Mouse (Mus musculus) cerebellum, postnatal 4 days (tissue): ENCODE measurements at regions not wholly inside any gene's neighbourhood (a gene's known extent, or its start where the extent isn't known, plus 50 kb on each side); places are given as distances from the start of the nearest gene placed in this dataset.

Source experiments
- DNase-seq, 2 experiments: peaks; one replicate each; pipeline ENCODE4 v3.0.0; 2022; ENCODE audit warnings: low spot score in 2 of 2, mixed read lengths in 1 of 2

DNA sequence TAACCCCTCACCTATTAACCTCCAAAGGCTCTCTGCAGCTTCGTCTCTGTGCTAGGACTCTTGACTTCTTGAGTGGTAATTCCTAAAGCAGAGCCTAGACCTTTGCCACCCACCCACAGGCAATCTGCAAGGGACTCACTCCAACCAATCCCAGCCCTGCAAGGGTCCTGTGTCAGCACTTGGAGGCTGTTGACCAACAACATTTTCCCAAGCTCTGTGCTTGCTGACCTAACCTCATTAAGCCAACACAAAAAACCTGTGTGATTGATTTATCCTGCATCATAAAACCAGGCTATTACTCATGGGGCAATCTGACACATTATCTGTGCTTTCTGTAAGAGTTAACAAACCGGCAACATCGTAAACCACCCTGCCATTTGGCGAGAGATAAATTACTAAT, 61.4 kb upstream of the Sox9 start:
- no peak for DNase-seq

DNA sequence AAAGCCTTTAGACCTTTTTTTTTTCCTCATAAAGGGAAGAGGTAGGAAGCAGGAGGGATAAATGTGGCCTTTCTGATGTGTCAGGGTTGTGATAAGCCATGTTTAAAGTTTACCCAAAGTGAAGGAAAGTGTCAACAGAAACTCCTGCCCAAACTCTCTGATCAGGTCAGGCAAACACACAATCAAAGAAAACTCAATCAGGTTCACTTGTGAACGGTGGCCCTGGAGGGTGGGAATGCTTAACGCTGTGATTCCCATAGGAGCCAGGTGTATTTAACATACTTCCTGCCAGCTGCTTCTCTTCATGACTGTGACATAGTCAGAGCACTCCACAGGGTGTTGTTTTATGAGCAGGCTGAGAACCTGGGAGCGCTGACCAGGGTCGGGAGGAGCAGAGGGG, 59.1 kb upstream of the Sox9 start:
- no peak for DNase-seq

DNA sequence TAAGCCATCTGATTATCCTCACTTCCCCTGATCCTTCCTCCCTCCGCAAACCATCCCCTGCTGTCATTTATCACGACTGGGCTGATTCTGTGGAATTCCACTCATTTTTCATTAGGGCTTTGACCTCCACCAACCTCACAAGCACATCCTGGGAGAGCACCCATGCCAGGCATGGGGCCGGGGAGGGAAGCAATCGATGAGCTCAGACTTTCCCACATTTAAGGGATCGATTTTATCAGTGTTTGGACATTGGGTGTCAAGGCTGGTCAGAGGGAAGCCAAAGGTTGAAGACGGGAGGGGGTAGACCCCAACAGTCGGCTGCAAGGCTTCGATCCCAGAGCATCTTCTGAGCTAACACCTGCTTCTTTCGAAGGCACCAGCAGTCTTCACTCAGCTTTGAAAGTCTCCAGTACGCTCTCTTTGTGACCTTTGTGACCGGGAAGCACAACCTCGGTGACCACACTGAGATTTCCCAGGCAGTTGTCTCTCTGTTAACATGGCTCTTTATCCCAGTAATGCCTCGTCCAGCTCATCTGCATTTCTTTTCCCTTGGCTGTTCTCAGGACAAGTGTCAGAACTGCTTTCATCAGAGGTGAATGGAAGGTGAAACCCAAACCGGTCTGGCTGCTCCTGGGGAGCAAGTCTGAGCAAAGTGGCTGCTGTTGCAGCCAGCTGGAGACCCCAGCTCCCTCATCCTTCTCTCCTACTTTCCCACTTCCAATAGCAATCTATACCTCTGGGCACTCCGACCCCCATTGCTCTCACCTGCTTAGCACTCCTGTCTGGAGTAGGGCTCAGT, 53.7 kb upstream of the Sox9 start:
- DNase-seq: no peak
